Mouse (Mus musculus) liver, embryonic 16.5 days (tissue): ENCODE data around the gene Yy2. TPM values are rescaled to one million over a fixed set of nuclear protein-coding genes. Genes with fewer than 3 reads are reported as not detected.

ENCODE experiments used
- ATAC-seq: fragments of 200-750 bp; cut with Nextera tagmentation; 2 replicates; pipeline ENCODE4 v1.8.0; 2017; ENCODE audit warnings: low read depth, mild to moderate bottlenecking, moderate number of reproducible peaks, moderate library complexity
- H3K27ac ChIP-seq: fragments of 300-500 bp; sonication (generic); 2 replicates; pipeline ENCODE4 v1.5.1; 2014; ENCODE audit warnings: mild to moderate bottlenecking, low read length
- H3K27me3 ChIP-seq: fragments of 300-500 bp; sonication (generic); 2 replicates; pipeline ENCODE4 v1.6.1; 2014; ENCODE audit warnings: low read depth, low read length, mixed read lengths; ENCODE audit not compliant: control insufficient read depth, insufficient read depth
- H3K36me3 ChIP-seq: fragments of 300-500 bp; sonication (generic); 2 replicates; pipeline ENCODE4 v1.6.1; 2014; ENCODE audit warnings: mild to moderate bottlenecking; ENCODE audit not compliant: control insufficient read depth, insufficient read depth
- H3K4me1 ChIP-seq: fragments of 300-500 bp; sonication (generic); 2 replicates; pipeline ENCODE4 v1.6.1; 2014; ENCODE audit warnings: low read depth, low read length, mixed read lengths; ENCODE audit not compliant: control insufficient read depth
- H3K4me2 ChIP-seq: fragments of 300-500 bp; sonication (generic); 2 replicates; pipeline ENCODE4 v1.6.1; 2014; ENCODE audit warnings: low read depth, low read length, mixed read lengths
- H3K4me3 ChIP-seq: fragments of 300-500 bp; sonication (generic); 2 replicates; pipeline ENCODE4 v1.5.1; 2014; ENCODE audit warnings: low read depth, mild to moderate bottlenecking, low read length
- H3K9ac ChIP-seq: fragments of 300-500 bp; sonication (generic); 2 replicates; pipeline ENCODE4 v1.6.1; 2014; ENCODE audit warnings: low read depth, low read length
- H3K9me3 ChIP-seq: fragments of 300-500 bp; sonication (generic); replicated peaks from 2 replicates; pipeline ENCODE4 v1.6.1; 2016; ENCODE audit warnings: low read length; ENCODE audit not compliant: control insufficient read depth
- WGBS: fragments of 180-500 bp; shearing (Covaris S2); extraction: QIAGEN DNeasy Blood & Tissue Kit; methylation state at CpG from one replicate; pipeline ENCODE4 v1.1.7; 2014; ENCODE audit not compliant: insufficient replicate concordance; 5-methylcytosine and 5-hydroxymethylcytosine counted together
- polyA plus RNA-seq: library from polyadenylated mRNA; unstranded; fragments of >200 nt; fragmentation: Nextera tagmentation; extraction: Ambion mirVana; gene quantifications from 2 replicates; pipeline ENCODE4 v1.2.1, GENCODE M21; 2015

Gene Yy2
- 0.86 and 1.1 TPM in 2 replicates for polyA plus RNA-seq

DNA sequence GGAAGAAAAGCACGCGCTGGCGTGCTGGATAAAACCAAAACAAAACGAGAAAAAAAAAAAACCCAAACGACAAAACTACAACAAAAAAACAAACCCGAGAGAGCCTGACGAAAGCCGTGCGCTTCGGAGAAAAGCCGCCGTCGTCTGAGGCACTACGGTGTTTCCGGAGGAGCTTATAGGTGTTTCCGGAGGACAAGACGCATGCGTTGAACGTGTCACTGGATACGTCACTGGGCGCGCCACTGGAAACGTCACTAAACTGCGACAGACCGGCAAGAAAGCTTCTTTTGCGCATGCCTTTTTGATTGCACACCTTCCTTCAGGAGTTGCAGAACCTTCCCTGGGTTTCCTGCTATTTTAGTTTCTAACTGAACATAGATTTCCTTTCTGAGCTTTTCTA, at the start of gene Yy2:
TSS of gene Yy2 (minus strand) at position 146 of the 400 bp plus-strand sequence.
- no peaks in the 10 kb centered on the region for H3K9me3 ChIP-seq
- no peaks in the 10 kb centered on the region for H3K27me3 ChIP-seq
- no peaks in the 10 kb centered on the region for H3K4me1 ChIP-seq
- H3K4me2 ChIP-seq, result no peak within 1 kb of the TSS
- no peak for ATAC-seq
- no peaks in the 10 kb centered on the region for H3K36me3 ChIP-seq
- WGBS, result 79% methylated on average over 26 of the region's 26 CpGs
- H3K27ac ChIP-seq, result no peak within 1 kb of the TSS
- H3K4me3 ChIP-seq, result no peak within 1 kb of the TSS
- H3K9ac ChIP-seq, result no peak within 1 kb of the TSS

DNA sequence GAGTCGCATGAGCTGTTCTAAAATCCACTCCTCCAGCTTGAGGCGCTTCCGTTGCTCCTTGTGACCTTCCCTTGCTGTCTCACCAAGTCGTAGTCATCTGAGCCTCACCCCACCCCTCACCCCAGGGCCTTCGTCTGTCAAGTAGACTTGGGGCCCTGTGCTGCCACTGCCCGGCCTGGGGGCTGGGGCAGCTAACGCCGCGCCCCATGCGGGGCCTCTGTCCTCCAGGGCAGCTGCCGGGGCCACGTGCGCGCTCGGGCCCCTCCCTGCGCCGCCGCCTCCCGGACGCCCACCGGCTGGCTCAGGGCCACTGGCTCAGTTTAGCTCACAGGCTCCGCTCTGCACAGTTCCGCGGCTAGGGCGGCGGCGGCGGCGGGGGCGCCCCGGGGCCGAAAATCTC, 44.1 kb upstream of the Yy2 start:
- Histone ChIP-seq H3K27me3 (no peaks in the 10 kb centered on the region), H3K9ac (no peak overlapping the region), H3K27ac (no peak overlapping the region), H3K4me2 (peak overlapping the region; percentile 36), H3K4me1 (no peaks in the 10 kb centered on the region), H3K9me3 (no peaks in the 10 kb centered on the region), H3K36me3 (no peaks in the 10 kb centered on the region), H3K4me3 (peak overlapping the region; percentile 17; the same call in 1 of the 2 replicates)
- ATAC-seq, result 0 out of 2 replicates have a peak, but pooled peaks have one; percentile 24
- WGBS, result 21% methylated on average over 32 of the region's 32 CpGs

DNA sequence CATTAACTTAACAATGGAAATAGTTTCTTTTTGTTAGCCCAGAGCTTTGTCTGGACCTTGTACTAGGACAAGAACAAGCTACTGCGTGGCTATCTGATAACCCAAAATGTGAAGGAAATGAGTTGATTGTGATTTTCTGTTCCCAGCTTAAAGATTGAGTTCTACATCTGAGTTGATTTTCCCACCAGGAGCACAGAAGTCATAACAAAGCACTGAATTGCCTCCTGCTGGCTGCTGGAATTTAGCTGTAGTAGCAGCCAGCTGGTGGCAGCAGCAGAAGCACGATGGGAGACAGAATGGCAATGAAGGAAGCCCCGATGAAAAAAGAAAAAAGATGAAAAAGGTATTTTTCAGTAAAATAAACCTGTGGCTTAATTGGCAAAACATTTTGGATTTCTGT, 32.7 kb upstream of the Yy2 start:
- no peaks in the 10 kb centered on the region for H3K9me3 ChIP-seq

DNA sequence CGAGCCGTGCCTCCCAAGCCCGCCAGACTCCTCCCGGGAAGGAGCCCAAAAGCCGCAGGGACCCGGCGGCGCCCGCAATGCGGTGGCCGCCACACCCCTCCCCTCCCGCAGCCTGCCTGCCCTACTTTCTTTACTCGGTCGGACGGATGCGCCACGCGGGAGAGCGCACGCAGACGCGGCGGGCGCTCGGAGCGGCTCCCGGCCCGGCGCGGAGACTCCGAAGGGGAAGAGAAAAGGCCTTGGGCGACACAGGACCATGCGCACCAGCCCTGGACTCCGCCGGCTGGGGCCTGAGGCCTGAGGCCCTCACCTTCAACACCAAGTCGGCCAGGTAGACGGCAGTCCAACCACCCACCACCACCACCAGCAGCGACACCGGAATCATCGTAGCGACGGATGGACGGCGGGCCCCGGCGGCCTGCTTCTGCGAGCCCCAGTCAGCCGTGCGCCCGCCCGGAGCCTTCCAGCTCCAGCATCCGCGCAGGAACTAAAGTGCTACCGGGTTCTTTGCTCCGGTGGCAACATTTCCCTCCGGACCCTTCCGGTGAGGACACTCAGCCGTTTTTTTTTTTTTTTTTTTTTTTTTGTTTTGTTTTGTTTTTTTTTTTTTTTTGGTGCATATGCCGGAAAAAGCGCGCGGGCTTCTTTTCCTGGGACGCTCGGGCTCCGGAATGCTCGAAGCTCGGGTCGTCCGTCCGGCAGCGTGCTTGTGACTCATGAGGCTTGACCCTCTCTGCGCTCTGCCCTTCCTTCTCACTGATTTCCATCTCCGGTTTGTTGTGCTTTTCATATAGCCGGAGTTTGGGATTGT, 29.6 kb upstream of the Yy2 start, which contains the start of gene Mbtps2:
TSS of gene Mbtps2 (minus strand) at position 530 of the 811 bp plus-strand sequence.
- Histone ChIP-seq H3K27ac (peak within 1 kb of the TSS; percentile 73), H3K9ac (peak within 1 kb of the TSS; percentile 64), H3K4me1 (no peaks in the 10 kb centered on the region; the same call in 1 of the 2 replicates), H3K27me3 (no peaks in the 10 kb centered on the region), H3K36me3 (no peaks in the 10 kb centered on the region), H3K4me2 (peak within 1 kb of the TSS; percentile 58), H3K4me3 (peak within 1 kb of the TSS; percentile 68), H3K9me3 (no peaks in the 10 kb centered on the region)
- WGBS, result 17% methylated on average over 68 of the region's 74 CpGs
- peak; percentile 83 for ATAC-seq

More for the DNA sequence above, 32.7 kb upstream of the Yy2 start:
- H3K4me2 ChIP-seq, result no peak overlapping the region
- no peak for ATAC-seq
- 12% methylated on average over 3 of the region's 3 CpGs for WGBS
- no peaks in the 10 kb centered on the region; the same call in 1 of the 2 replicates for H3K4me1 ChIP-seq
- H3K9ac ChIP-seq, result no peak overlapping the region
- H3K4me3 ChIP-seq, result no peak overlapping the region
- H3K27ac ChIP-seq, result no peak overlapping the region
- H3K36me3 ChIP-seq, result no peaks in the 10 kb centered on the region
- H3K27me3 ChIP-seq, result no peaks in the 10 kb centered on the region

DNA sequence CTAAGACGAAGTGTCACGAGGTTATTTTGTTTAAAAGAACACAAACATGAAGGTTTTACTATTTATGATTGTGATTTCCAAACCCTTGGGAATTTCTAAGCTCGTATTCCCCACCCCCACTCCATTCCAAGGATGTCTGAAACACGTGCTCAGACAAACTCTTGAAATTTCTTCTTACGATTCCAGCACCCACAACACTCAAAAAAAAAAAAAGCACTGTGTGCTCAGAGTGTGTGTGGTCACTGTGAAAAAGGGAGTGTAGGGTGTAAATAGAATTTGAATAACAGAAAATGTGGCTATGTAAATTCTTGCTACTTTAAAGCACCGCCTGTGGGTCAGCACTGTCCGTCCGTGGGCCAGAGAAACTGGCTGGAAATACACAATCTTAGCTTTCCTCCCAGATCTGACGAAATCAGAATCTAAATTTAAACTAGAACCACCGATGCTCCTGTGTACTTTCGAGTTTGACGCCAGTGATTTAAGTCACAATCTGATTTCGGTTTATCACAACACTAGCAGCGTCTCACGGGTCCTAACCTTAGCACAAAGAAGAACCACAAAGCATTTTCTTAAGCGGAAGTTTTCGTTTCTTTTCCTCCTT, 28.9 kb upstream of the Yy2 start:
- H3K27me3 ChIP-seq, result no peaks in the 10 kb centered on the region
- no peaks in the 10 kb centered on the region for H3K9me3 ChIP-seq
- 16% methylated on average over 17 of the region's 17 CpGs for WGBS
- H3K4me2 ChIP-seq, result peak overlapping the region; percentile 58
- no peaks in the 10 kb centered on the region for H3K36me3 ChIP-seq
- peak; percentile 9; the same call in 1 of the 2 replicates for ATAC-seq
- H3K27ac ChIP-seq, result peak overlapping the region; percentile 73; the same call in 1 of the 2 replicates
- peak overlapping the region; percentile 64; the same call in 1 of the 2 replicates for H3K9ac ChIP-seq
- peak overlapping the region; percentile 68 for H3K4me3 ChIP-seq
- H3K4me1 ChIP-seq, result no peaks in the 10 kb centered on the region; the same call in 1 of the 2 replicates

DNA sequence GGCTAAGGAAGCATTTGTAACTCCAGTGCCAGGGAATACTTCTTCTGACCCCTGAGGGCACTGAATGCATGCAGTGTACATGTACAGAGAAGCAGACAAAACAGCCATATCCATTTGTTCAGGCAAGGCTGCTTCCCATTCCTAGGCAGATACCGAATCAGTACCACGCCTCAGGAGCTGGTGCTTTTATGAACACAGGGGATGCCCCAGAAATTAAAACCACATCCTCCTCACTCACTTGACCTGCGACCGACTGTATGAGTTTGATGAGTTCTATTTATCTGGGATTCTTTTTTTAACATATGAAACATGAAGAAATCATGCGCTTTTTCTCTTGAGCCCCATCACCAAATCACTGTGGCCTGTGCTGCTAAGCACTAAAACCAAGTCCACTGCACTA, 28.0 kb upstream of the Yy2 start:
- H3K4me3 ChIP-seq, result no peak overlapping the region
- no peaks in the 10 kb centered on the region for H3K27me3 ChIP-seq
- H3K4me1 ChIP-seq, result no peaks in the 10 kb centered on the region; the same call in 1 of the 2 replicates
- ATAC-seq, result no peak
- no peak overlapping the region for H3K27ac ChIP-seq
- H3K9me3 ChIP-seq, result no peaks in the 10 kb centered on the region
- H3K36me3 ChIP-seq, result no peaks in the 10 kb centered on the region
- 38% methylated on average over 5 of the region's 5 CpGs for WGBS
- peak overlapping the region; percentile 58; the same call in 1 of the 2 replicates for H3K4me2 ChIP-seq
- no peak overlapping the region for H3K9ac ChIP-seq

DNA sequence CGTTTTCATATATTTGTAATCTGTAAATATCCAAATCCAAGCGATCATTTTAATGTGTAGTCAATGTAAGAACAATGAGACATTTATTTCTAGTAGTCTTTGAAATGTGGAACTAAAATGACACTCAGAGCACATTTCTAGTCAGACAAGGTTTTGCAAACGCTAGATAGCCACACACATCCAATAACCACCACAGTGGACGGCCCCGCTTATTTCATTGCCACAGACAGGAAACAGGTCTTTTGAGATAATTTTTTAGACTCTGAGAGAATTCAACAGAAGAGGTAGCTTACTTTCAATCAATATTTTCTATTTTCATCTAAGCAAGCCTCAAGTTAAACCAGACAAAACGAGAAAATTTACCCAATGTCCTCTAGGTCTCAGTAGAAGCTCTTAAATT, 27.1 kb upstream of the Yy2 start:
- Histone ChIP-seq H3K27ac (no peak overlapping the region), H3K36me3 (no peaks in the 10 kb centered on the region), H3K4me1 (no peaks in the 10 kb centered on the region; the same call in 1 of the 2 replicates), H3K9ac (no peak overlapping the region), H3K27me3 (no peaks in the 10 kb centered on the region), H3K9me3 (no peaks in the 10 kb centered on the region), H3K4me3 (no peak overlapping the region), H3K4me2 (no peak overlapping the region)
- 31% methylated on average over 6 of the region's 6 CpGs for WGBS
- no peak for ATAC-seq

DNA sequence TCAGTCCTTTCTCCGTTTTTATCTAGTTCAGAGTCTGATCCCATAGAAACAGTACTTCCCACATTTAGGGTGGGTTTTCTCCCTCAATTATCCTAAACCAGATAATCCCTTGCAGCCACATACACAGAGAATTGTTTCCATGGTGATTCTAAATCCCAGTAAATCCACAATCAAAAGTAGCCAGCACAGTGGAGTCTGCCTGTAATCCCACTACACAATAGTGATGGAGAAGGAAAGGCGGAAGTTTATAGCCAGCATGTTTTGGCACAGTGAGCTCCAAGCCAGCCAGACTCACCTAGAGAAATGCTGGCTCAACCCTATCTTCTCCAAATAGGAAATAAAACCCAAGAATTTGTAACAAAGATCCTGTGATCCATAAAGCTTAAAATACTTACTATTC, 25.8 kb upstream of the Yy2 start:
- 52% methylated on average over 2 of the region's 2 CpGs for WGBS
- ATAC-seq, result no peak
- no peaks in the 10 kb centered on the region for H3K36me3 ChIP-seq

DNA sequence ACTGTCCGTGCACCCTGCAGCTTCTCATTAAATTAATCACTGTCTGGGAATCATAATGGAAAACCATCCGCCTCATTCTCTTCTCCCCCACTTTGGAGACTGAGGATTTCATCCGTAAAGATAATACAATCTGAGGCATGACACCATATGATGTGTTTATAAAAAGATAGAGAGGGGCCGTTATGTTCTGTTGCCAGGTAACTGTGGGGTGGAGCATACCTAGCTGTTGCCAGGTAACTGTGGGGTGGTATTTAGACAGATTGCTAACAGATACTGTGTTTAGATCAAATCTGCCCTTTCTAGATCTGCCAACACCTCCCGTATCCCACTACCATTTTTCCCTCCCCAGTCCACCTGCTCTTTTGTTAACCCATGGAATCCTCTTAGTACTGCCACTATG, 18.2 kb upstream of the Yy2 start:
- Histone ChIP-seq H3K4me1 (no peaks in the 10 kb centered on the region), H3K4me2 (no peak overlapping the region), H3K9me3 (no peaks in the 10 kb centered on the region), H3K9ac (no peak overlapping the region), H3K27me3 (no peaks in the 10 kb centered on the region), H3K4me3 (no peak overlapping the region), H3K36me3 (no peaks in the 10 kb centered on the region), H3K27ac (no peak overlapping the region)
- ATAC-seq, result no peak
- WGBS, result 66% methylated on average over 5 of the region's 5 CpGs

More for the DNA sequence above, 25.8 kb upstream of the Yy2 start:
- Histone ChIP-seq H3K4me1 (no peaks in the 10 kb centered on the region; the same call in 1 of the 2 replicates), H3K27ac (no peak overlapping the region), H3K9me3 (no peaks in the 10 kb centered on the region), H3K9ac (no peak overlapping the region), H3K4me3 (no peak overlapping the region), H3K27me3 (no peaks in the 10 kb centered on the region), H3K4me2 (no peak overlapping the region)
